Mouse (Mus musculus) hindbrain, embryonic 15.5 days (tissue): ENCODE data around the gene Plch1. TPM values are rescaled to one million over a fixed set of nuclear protein-coding genes. Genes with fewer than 3 reads are reported as not detected.
A peak's percentile ranks its signal among the peaks of the same experiment; 100 is the strongest.

Experiments used
- ATAC-seq: fragments of 200-750 bp; cut with Nextera tagmentation; 2 replicates; pipeline ENCODE4 v1.8.0; 2017; ENCODE audit warnings: low read depth, moderate number of reproducible peaks, moderate TSS enrichment; ENCODE audit not compliant: low FRiP score
- H3K27ac ChIP-seq: fragments of 300-500 bp; sonication (generic); replicated peaks from 2 replicates; pipeline ENCODE4 v1.5.1; 2015; ENCODE audit warnings: mild to moderate bottlenecking, inconsistent platforms
- H3K27me3 ChIP-seq: fragments of 300-500 bp; sonication (generic); 2 replicates; pipeline ENCODE4 v1.6.1; 2015; ENCODE audit warnings: control low read depth, inconsistent platforms
- H3K36me3 ChIP-seq: fragments of 300-500 bp; sonication (generic); 2 replicates; pipeline ENCODE4 v1.6.1; 2015; ENCODE audit warnings: control low read depth, inconsistent platforms
- H3K4me1 ChIP-seq: fragments of 300-500 bp; sonication (generic); replicated peaks from 2 replicates; pipeline ENCODE4 v1.6.1; 2015; ENCODE audit warnings: control low read depth, inconsistent platforms
- H3K4me2 ChIP-seq: fragments of 300-500 bp; sonication (generic); 2 replicates; pipeline ENCODE4 v1.6.1; 2015; ENCODE audit warnings: moderate library complexity, mild to moderate bottlenecking, inconsistent platforms
- H3K4me3 ChIP-seq: fragments of 300-500 bp; sonication (generic); 2 replicates; pipeline ENCODE4 v1.5.1; 2015; ENCODE audit warnings: mild to moderate bottlenecking, inconsistent platforms
- H3K9ac ChIP-seq: fragments of 300-500 bp; sonication (generic); 2 replicates; pipeline ENCODE4 v1.6.1; 2015; ENCODE audit warnings: inconsistent platforms
- H3K9me3 ChIP-seq: fragments of 300-500 bp; sonication (generic); 2 replicates; pipeline ENCODE4 v1.6.1; 2016; ENCODE audit warnings: control low read depth, inconsistent platforms
- WGBS: fragments of 180-500 bp; shearing (Covaris S2); methylation state at CpG from one replicate; pipeline ENCODE4 v1.1.7; 2015; 5-methylcytosine and 5-hydroxymethylcytosine counted together
- polyA plus RNA-seq: library from polyadenylated mRNA; unstranded; fragments of >200 nt; fragmentation: Nextera tagmentation; extraction: Ambion mirVana; gene quantifications from 2 replicates; pipeline ENCODE4 v1.2.1, GENCODE M21; 2015

Gene Plch1
- polyA plus RNA-seq, 1 experiment from 2014 or later, result 7.4 TPM

DNA sequence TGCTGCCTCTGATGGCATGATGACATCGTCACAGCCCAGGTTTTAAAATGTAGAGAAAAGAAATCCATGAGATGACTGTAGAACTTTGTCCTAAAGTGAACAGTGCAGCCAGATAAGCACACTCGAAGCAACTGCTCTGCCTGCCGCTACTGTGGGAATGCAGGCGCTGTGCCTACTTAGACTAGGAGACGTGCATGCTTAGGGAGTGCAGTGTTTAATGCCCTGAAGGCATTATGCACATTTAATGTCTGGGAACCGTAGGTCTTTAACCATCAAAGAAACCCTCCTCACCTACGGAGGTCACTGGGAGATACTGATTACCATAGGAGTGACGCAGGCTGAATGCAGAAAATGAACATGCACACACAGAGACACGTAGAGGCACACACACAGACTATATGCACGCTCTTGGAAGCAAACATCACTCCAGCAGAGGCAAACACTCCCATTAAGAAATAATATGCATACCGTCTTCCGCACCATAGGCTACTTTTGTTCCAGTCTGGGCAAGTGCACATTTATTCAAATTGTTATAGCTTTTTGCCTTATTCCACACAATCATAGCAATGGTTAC, 48.1 kb downstream of the Plch1 start:
- no peaks in the 10 kb centered on the region for H3K36me3 ChIP-seq
- peaks cover 13% of the 10 kb centered on the region for H3K4me1 ChIP-seq
- peak overlapping the region; percentile 52 for H3K4me2 ChIP-seq
- H3K27me3 ChIP-seq, result no peaks in the 10 kb centered on the region
- peak overlapping the region; percentile 32 for H3K4me3 ChIP-seq
- no peaks in the 10 kb centered on the region for H3K9me3 ChIP-seq
- 19% methylated on average over 12 of the region's 12 CpGs for WGBS
- H3K9ac ChIP-seq, result peak overlapping the region; percentile 29; the same call in 1 of the 2 replicates
- H3K27ac ChIP-seq, result peak overlapping the region; percentile 52
- ATAC-seq, result peak; percentile 90

DNA sequence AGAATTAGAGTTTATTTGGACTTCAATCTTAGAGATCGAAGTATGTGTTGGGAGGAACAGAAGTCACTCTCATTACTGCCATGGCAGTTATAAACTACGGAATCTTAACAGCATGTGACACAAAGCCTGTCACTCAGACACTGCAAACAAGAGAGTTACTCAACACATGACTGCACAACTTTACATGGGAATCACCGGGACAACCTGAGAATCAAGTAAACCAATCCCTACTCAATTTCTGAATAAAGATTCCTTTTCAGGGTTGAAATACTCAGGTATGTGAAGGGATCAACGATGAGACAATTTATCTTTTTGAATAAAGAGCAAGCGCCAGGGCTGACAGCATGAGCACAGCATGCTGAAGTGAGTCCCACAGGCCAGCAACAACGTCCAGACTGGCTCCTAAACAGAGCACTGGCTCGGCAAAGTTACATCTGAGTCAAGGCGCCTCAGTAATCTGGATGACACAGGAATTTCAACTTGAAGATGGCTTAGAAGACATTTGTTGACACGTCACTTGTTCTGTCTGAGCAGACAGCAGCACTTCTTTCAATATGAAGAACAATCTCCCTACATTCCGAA, 49.4 kb downstream of the Plch1 start:
- H3K9me3 ChIP-seq, result no peaks in the 10 kb centered on the region
- no peak overlapping the region for H3K9ac ChIP-seq
- peak overlapping the region; percentile 9; the same call in 1 of the 2 replicates for H3K4me3 ChIP-seq
- H3K27ac ChIP-seq, result no peak overlapping the region
- peak; percentile 61; the same call in 1 of the 2 replicates for ATAC-seq
- H3K4me2 ChIP-seq, result peak overlapping the region; percentile 31
- no peaks in the 10 kb centered on the region for H3K36me3 ChIP-seq
- 20% methylated on average over 10 of the region's 10 CpGs for WGBS
- H3K27me3 ChIP-seq, result no peaks in the 10 kb centered on the region
- H3K4me1 ChIP-seq, result peaks cover 13% of the 10 kb centered on the region

DNA sequence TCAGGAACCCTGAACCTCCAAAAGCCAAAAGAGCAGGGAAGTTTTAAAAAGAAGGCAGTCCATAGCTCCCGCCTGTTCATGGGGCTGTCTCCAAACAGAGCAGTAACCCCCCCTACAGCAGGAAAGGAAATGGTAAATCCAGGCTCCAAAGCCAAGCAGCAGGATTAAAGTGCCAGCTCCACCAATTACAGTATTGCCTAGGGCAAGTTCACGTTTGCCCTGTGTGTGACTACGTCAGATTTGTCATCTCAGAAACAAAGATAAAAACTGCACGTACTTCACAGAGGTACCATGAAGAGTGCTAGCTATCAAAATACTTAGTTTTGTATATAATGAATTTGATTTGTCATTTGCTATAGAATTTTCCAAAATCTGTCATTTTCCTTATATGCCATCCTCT, 55.1 kb downstream of the Plch1 start:
- ATAC-seq, result no peak
- 55% methylated on average over 4 of the region's 4 CpGs for WGBS
- Histone ChIP-seq H3K4me1 (no peaks in the 10 kb centered on the region), H3K27me3 (no peaks in the 10 kb centered on the region), H3K9ac (no peak overlapping the region), H3K9me3 (no peaks in the 10 kb centered on the region), H3K4me2 (no peak overlapping the region), H3K27ac (no peak overlapping the region), H3K36me3 (no peaks in the 10 kb centered on the region), H3K4me3 (no peak overlapping the region)

DNA sequence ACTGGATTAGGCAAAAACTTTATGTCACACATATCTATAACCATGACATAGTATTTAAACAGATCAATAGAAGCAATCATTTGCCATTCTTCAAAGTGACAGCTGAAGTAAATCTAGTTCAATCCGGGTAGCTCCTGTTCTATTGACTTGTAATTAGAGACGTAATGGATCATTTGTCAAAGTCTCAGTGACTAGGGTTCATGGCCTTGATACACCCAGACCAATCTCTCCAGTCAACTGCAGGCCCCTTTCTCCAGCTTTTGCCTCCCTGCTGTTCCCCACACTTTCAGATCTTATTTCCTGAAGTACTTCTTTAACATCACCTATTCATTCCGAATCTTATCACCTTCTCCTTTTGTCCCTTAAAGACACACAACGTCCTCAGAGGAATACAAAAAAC, 56.8 kb downstream of the Plch1 start:
- Histone ChIP-seq H3K4me2 (no peak overlapping the region), H3K4me3 (no peak overlapping the region), H3K36me3 (no peaks in the 10 kb centered on the region), H3K9ac (no peak overlapping the region), H3K9me3 (no peaks in the 10 kb centered on the region), H3K27ac (no peak overlapping the region), H3K27me3 (no peaks in the 10 kb centered on the region), H3K4me1 (peaks cover 2% of the 10 kb centered on the region; the same call in 1 of the 2 replicates)
- ATAC-seq, result no peak
- WGBS, result 35% methylated on average over 4 of the region's 4 CpGs

DNA sequence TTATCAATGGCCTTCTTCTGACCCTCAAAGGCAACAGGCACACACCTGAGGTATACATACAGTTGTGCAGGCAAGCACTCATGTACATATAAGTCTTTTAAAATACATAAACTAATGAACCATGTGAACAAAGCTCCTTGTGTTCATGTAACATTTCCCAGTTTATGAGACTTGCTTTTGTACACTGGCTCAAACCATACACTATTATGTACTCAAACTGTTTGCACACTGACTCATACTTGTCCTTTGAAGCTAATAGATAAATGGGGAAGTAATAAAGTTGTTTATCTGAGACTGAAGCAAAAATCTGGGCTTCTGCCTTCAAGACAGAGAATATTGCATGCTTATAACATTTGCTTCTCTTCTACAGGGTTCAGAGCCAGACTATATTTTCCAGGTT, 61.5 kb downstream of the Plch1 start:
- Histone ChIP-seq H3K36me3 (no peaks in the 10 kb centered on the region), H3K27ac (no peak overlapping the region), H3K4me2 (no peak overlapping the region), H3K4me1 (peaks cover 9% of the 10 kb centered on the region; the same call in 1 of the 2 replicates), H3K27me3 (no peaks in the 10 kb centered on the region), H3K9me3 (no peaks in the 10 kb centered on the region), H3K9ac (no peak overlapping the region), H3K4me3 (no peak overlapping the region)
- ATAC-seq, result no peak

DNA sequence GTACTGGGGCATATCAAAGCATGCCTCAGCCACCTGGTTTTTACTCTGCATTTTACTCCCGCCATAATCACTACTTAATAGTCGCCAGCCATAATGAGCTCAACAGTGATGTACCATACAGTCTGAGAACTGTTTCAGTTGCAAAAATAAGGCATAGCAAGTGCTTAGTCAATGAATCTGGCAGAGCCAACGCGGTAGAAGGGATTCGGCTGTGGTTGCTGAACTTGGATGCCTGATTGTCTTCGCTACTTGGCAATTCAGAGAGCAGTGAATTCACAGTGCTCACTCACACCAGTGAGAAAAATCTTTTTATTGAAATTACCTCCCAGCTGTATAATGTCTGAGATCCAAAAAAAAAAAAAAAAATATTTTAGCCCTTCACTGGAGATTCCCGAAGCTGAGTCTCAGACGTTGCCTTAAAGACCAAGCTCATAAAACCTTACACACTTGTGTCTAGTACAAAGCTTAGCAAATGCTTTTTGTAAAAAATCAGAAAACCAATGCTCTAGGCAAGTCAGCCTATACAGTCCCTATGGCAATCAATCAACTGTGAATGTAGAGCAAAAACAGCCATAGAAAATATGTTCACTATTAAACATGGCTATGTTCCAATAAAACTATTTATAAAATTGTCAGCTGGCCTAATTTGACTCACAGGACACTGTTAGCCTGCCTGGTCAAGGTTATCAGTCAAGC, 62.2 kb downstream of the Plch1 start:
- Histone ChIP-seq H3K4me1 (peaks cover 9% of the 10 kb centered on the region; the same call in 1 of the 2 replicates), H3K36me3 (no peaks in the 10 kb centered on the region), H3K4me3 (no peak overlapping the region), H3K9ac (no peak overlapping the region), H3K4me2 (no peak overlapping the region), H3K27ac (no peak overlapping the region), H3K9me3 (no peaks in the 10 kb centered on the region), H3K27me3 (no peaks in the 10 kb centered on the region)
- 60% methylated on average over 8 of the region's 8 CpGs for WGBS
- ATAC-seq, result no peak

DNA sequence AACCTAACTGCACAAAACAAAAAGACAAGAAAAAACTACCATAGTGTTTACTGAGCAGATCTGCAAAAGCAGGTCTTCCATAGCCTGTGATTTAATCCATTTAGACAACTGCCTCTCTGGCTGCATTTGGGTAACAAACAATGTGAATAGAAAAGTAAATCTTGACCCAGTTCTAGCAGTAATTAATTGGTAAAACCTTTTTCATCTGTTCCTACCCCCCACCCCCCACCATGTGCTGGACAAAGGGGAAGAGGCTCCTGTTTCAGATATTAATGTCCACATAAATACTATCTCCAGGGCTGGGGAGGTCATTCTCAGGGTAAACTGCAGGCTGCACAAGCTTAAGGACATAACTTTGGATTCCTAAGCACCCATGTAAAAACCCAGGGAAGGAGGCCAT, 63.5 kb downstream of the Plch1 start:
- H3K36me3 ChIP-seq, result no peaks in the 10 kb centered on the region
- no peak for ATAC-seq
- no peaks in the 10 kb centered on the region for H3K27me3 ChIP-seq
- H3K4me1 ChIP-seq, result peaks cover 9% of the 10 kb centered on the region; the same call in 1 of the 2 replicates
- no peak overlapping the region for H3K4me3 ChIP-seq
- no peaks in the 10 kb centered on the region for H3K9me3 ChIP-seq
- H3K9ac ChIP-seq, result no peak overlapping the region
- H3K27ac ChIP-seq, result no peak overlapping the region
- no peak overlapping the region for H3K4me2 ChIP-seq

DNA sequence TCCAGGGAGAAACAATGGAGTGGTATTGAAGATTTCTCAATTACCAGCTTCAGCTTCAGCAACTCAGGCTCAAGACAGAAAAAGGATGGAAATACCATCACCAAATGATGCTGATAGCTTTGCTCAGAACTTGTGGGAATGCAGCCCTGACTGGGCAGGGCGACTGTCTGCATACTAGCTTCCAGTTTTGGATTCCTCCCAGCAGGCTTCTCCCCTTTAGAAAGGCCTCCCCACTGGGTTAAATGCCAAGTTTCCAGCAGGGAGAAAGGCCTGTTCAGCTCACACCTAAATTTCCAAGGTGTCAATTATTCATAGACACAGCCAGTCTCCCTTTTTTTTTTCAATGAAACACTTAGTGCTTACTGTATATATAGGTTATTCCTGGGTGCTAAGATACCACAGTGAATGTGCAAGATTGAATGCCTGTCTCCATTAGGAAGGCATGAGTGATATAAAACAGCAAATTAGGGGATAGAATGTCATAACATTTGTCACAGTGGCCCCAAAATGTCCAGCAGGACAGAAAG, 75.3 kb downstream of the Plch1 start:
- Histone ChIP-seq H3K27me3 (no peaks in the 10 kb centered on the region), H3K9me3 (no peaks in the 10 kb centered on the region), H3K4me1 (peaks cover 15% of the 10 kb centered on the region), H3K9ac (no peak overlapping the region), H3K36me3 (no peaks in the 10 kb centered on the region), H3K4me3 (no peak overlapping the region), H3K4me2 (no peak overlapping the region), H3K27ac (no peak overlapping the region)
- WGBS, result 12% methylated on average over 1 of the region's 1 CpGs
- ATAC-seq, result no peak

DNA sequence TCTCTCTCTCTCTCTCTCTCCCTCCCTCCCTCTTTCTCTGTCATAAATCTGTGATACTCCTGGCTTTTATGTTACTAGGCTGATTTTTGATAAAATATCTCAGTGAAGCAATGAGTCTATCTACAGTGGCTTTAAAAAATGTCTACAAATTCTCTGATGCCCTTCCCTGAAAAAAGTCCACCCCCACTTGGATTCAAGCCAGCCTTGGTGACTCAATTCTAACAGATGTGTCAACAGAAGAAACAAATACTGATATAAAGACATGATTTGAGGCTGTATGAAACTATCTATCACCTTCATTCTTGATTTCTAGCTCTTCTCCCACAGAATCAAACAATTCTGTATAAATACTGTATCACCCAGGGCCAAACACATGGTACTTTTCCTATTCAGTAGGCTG, 76.6 kb downstream of the Plch1 start:
- Histone ChIP-seq H3K27ac (no peak overlapping the region), H3K4me2 (no peak overlapping the region), H3K4me1 (peaks cover 15% of the 10 kb centered on the region), H3K9ac (no peak overlapping the region), H3K36me3 (no peaks in the 10 kb centered on the region), H3K4me3 (no peak overlapping the region), H3K27me3 (no peaks in the 10 kb centered on the region), H3K9me3 (no peaks in the 10 kb centered on the region)
- ATAC-seq, result no peak

DNA sequence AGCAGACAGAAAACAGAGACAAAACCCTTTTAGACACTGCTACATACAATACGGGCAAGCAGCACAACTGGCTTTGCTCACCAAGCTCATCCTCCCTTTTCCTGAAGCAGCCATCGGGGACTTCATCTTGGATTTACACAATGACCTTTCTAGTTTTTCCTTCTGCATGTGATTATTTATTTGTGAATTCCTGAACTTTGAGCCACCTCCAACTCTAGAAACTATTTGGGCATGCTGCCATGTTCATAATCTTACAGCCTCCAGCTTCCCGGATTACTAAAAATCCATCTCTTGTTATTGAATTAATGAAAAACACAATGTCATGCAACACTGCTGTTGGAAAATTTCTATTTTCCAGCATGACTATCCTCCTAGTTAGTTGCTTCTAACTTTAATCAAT, 84.1 kb downstream of the Plch1 start:
- Histone ChIP-seq H3K27me3 (no peaks in the 10 kb centered on the region), H3K9ac (no peak overlapping the region), H3K4me3 (no peak overlapping the region), H3K9me3 (no peaks in the 10 kb centered on the region), H3K4me1 (no peaks in the 10 kb centered on the region), H3K36me3 (no peaks in the 10 kb centered on the region), H3K27ac (no peak overlapping the region), H3K4me2 (no peak overlapping the region)
- WGBS, result 77% methylated on average over 3 of the region's 3 CpGs
- ATAC-seq, result no peak

DNA sequence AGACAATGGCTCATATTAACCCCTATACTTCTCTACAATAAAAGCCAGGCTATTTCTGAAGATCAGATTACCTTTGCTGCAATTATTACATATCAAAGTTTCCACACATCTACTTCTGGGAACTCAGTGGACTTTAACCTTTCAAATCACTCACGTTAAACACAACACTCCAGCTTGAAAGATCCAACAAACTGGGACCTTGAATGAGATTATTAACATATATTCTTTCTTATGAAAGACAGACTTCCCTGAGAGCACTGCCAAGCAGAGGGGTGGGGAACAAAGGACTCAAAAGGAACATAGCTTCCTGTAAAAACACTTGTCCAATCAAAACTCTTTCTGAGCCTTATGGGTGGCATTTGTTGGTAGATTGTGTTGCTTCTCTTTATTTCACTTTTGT, 85.1 kb downstream of the Plch1 start:
- Histone ChIP-seq H3K9me3 (no peaks in the 10 kb centered on the region), H3K27ac (no peak overlapping the region), H3K4me1 (no peaks in the 10 kb centered on the region), H3K4me3 (no peak overlapping the region), H3K36me3 (no peaks in the 10 kb centered on the region), H3K9ac (no peak overlapping the region), H3K4me2 (no peak overlapping the region), H3K27me3 (no peaks in the 10 kb centered on the region)
- 64% methylated on average over 1 of the region's 1 CpGs for WGBS
- no peak for ATAC-seq

DNA sequence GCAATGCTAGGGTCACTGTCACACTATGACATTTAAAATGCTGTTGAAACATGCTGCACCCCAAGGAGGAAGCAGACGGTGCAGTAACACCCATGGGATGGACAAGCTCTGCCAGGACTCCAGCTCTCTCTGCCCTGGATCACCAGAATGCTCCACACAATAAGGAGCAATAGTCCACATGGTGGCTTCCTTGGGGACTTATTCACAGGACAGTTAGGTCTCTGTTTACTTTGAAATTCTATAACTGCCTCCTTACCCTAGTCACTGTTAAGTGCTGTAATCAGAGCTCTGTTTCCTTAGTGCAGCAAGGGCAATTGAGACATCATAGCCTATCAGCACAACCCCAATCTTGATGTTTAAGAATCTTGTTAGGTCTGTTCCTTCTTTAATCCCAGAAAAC, 92.4 kb downstream of the Plch1 start:
- H3K9ac ChIP-seq, result no peak overlapping the region
- no peaks in the 10 kb centered on the region for H3K27me3 ChIP-seq
- H3K9me3 ChIP-seq, result no peaks in the 10 kb centered on the region
- WGBS, result 82% methylated on average over 1 of the region's 1 CpGs
- no peak overlapping the region for H3K4me2 ChIP-seq
- H3K36me3 ChIP-seq, result no peaks in the 10 kb centered on the region
- H3K27ac ChIP-seq, result no peak overlapping the region
- H3K4me1 ChIP-seq, result no peaks in the 10 kb centered on the region
- H3K4me3 ChIP-seq, result no peak overlapping the region
- ATAC-seq, result no peak
